Mouse (Mus musculus): ENCODE data around the gene 4930579F01Rik. TPM values are rescaled to one million over a fixed set of nuclear protein-coding genes. Genes with fewer than 3 reads are reported as not detected.

The 4930579F01Rik gene
- total and polyA plus RNA-seq, 2 experiments from 2014 or later, result not detected

- Histone ChIP-seq H3K27me3 (ENCODE audit: insufficient read depth, low read length) (no peaks in the 10 kb centered on the region), H3K4me1 (ENCODE audit: insufficient read depth) (no peaks in the 10 kb centered on the region), H3K9ac (no peak within 1 kb of the TSS), H3K36me3 (ENCODE audit: insufficient read depth) (no peaks in the 10 kb centered on the region), H3K9me3 (ENCODE audit: low read length) (no peaks in the 10 kb centered on the region), H3K4me2 (ENCODE audit: low read depth) (no peak within 1 kb of the TSS), H3K4me3 (ENCODE audit: low read depth, low read length) (no peak within 1 kb of the TSS), H3K27ac (ENCODE audit: low read depth, low read length) (no peak within 1 kb of the TSS)
- ATAC-seq, result no peak
- 79% methylated on average over 10 of the region's 10 CpGs for WGBS
- DNase-seq, result no peak
- no peak for TF ChIP-seq CTCF (IDR thresholded peaks at IDR 0.05; ENCODE audit: low read depth)
Measured at GRCm38 (mm10) chr3:138217631-138218264, 24.1 kb upstream of the 4930579F01Rik start, which contains the start of gene Adh7. Gene Adh7, plus strand, starts transcription at chr3:138217760.

- 73% methylated on average over 8 of the region's 8 CpGs for WGBS
- Histone ChIP-seq H3K36me3 (ENCODE audit: insufficient read depth) (no peaks in the 10 kb centered on the region), H3K4me2 (ENCODE audit: low read depth) (no peak overlapping the region), H3K27me3 (ENCODE audit: insufficient read depth, low read length) (no peaks in the 10 kb centered on the region), H3K27ac (ENCODE audit: low read depth, low read length) (no peak overlapping the region), H3K9me3 (ENCODE audit: low read length) (no peaks in the 10 kb centered on the region), H3K9ac (no peak overlapping the region), H3K4me1 (ENCODE audit: insufficient read depth) (no peaks in the 10 kb centered on the region), H3K4me3 (ENCODE audit: low read depth, low read length) (no peak overlapping the region)
- ATAC-seq (no peak), DNase-seq (no peak)
- no peak for TF ChIP-seq CTCF (IDR thresholded peaks at IDR 0.05; ENCODE audit: low read depth)
Measured at GRCm38 (mm10) chr3:138216091-138216490, 22.5 kb upstream of the 4930579F01Rik start.

- ATAC-seq (no peak), DNase-seq (no peak)
- no peak overlapping the region for H3K27ac ChIP-seq (ENCODE audit: low read depth, low read length)
- H3K36me3 ChIP-seq (ENCODE audit: insufficient read depth), result no peaks in the 10 kb centered on the region
- no peak overlapping the region for H3K4me2 ChIP-seq (ENCODE audit: low read depth)
- no peak overlapping the region for H3K9ac ChIP-seq
- H3K4me3 ChIP-seq (ENCODE audit: low read depth, low read length), result no peak overlapping the region
- H3K4me1 ChIP-seq (ENCODE audit: insufficient read depth), result no peaks in the 10 kb centered on the region
- WGBS, result 19% methylated on average over 11 of the region's 11 CpGs
- no peaks in the 10 kb centered on the region for H3K27me3 ChIP-seq (ENCODE audit: insufficient read depth, low read length)
- no peak for TF ChIP-seq CTCF (IDR thresholded peaks at IDR 0.05; ENCODE audit: low read depth)
- H3K9me3 ChIP-seq (ENCODE audit: low read length), result no peaks in the 10 kb centered on the region
Measured at GRCm38 (mm10) chr3:138215395-138215989, 21.9 kb upstream of the 4930579F01Rik start.

GRCm38 (mm10) chr3:138212431-138212951, 18.9 kb upstream of the 4930579F01Rik start:
- H3K9me3 ChIP-seq (ENCODE audit: low read length), result no peaks in the 10 kb centered on the region
- no peak overlapping the region for H3K27ac ChIP-seq (ENCODE audit: low read depth, low read length)
- DNase-seq, result no peak
- no peak overlapping the region for H3K9ac ChIP-seq
- no peak overlapping the region for H3K4me3 ChIP-seq (ENCODE audit: low read depth, low read length)
- no peak for TF ChIP-seq CTCF (IDR thresholded peaks at IDR 0.05; ENCODE audit: low read depth)
- no peak for ATAC-seq
- no peaks in the 10 kb centered on the region for H3K4me1 ChIP-seq (ENCODE audit: insufficient read depth)
- H3K36me3 ChIP-seq (ENCODE audit: insufficient read depth), result no peaks in the 10 kb centered on the region
- WGBS, result 89% methylated on average over 4 of the region's 4 CpGs
- H3K27me3 ChIP-seq (ENCODE audit: insufficient read depth, low read length), result no peaks in the 10 kb centered on the region
- no peak overlapping the region for H3K4me2 ChIP-seq (ENCODE audit: low read depth)

- Histone ChIP-seq H3K9ac (no peak overlapping the region), H3K36me3 (ENCODE audit: insufficient read depth) (no peaks in the 10 kb centered on the region), H3K4me3 (ENCODE audit: low read depth, low read length) (no peak overlapping the region), H3K4me2 (ENCODE audit: low read depth) (no peak overlapping the region), H3K27ac (ENCODE audit: low read depth, low read length) (no peak overlapping the region), H3K4me1 (ENCODE audit: insufficient read depth) (no peaks in the 10 kb centered on the region), H3K9me3 (ENCODE audit: low read length) (no peaks in the 10 kb centered on the region), H3K27me3 (ENCODE audit: insufficient read depth, low read length) (no peaks in the 10 kb centered on the region)
- 83% methylated on average over 5 of the region's 5 CpGs for WGBS
- no peak for TF ChIP-seq CTCF (IDR thresholded peaks at IDR 0.05; ENCODE audit: low read depth)
- ATAC-seq, result no peak
- no peak for DNase-seq
Measured at GRCm38 (mm10) chr3:138210432-138211075, 16.9 kb upstream of the 4930579F01Rik start.

- H3K27ac ChIP-seq (ENCODE audit: low read depth, low read length), result no peak overlapping the region
- no peaks in the 10 kb centered on the region for H3K4me1 ChIP-seq (ENCODE audit: insufficient read depth)
- H3K4me3 ChIP-seq (ENCODE audit: low read depth, low read length), result no peak overlapping the region
- ATAC-seq, result no peak
- DNase-seq, result no peak
- no peak overlapping the region for H3K4me2 ChIP-seq (ENCODE audit: low read depth)
- H3K36me3 ChIP-seq (ENCODE audit: insufficient read depth), result no peaks in the 10 kb centered on the region
- TF ChIP-seq CTCF (IDR thresholded peaks at IDR 0.05; ENCODE audit: low read depth), result no peak
- H3K9ac ChIP-seq, result no peak overlapping the region
- 89% methylated on average over 3 of the region's 3 CpGs for WGBS
- no peaks in the 10 kb centered on the region for H3K9me3 ChIP-seq (ENCODE audit: low read length)
- H3K27me3 ChIP-seq (ENCODE audit: insufficient read depth, low read length), result no peaks in the 10 kb centered on the region
Measured at GRCm38 (mm10) chr3:138208821-138209220, 15.2 kb upstream of the 4930579F01Rik start.

GRCm38 (mm10) chr3:138198722-138199068, 5.1 kb upstream of the 4930579F01Rik start:
- Histone ChIP-seq H3K36me3 (ENCODE audit: insufficient read depth) (no peaks in the 10 kb centered on the region), H3K4me3 (ENCODE audit: low read depth, low read length) (no peak overlapping the region), H3K4me1 (ENCODE audit: insufficient read depth) (no peaks in the 10 kb centered on the region), H3K9me3 (ENCODE audit: low read length) (no peaks in the 10 kb centered on the region), H3K27ac (ENCODE audit: low read depth, low read length) (no peak overlapping the region), H3K27me3 (ENCODE audit: insufficient read depth, low read length) (no peaks in the 10 kb centered on the region), H3K9ac (peak overlapping the region; percentile 45; the same call in 1 of the 2 replicates), H3K4me2 (ENCODE audit: low read depth) (peak overlapping the region; percentile 55)
- DNase-seq (no peak), ATAC-seq (peak; percentile 23; the same call in 1 of the 2 replicates)
- WGBS, result 72% methylated on average over 7 of the region's 7 CpGs
- TF ChIP-seq CTCF (IDR thresholded peaks at IDR 0.05; ENCODE audit: low read depth), result no peak
